Mouse (Mus musculus): ENCODE data around the gene Gm7534.

- TF ChIP-seq CTCF (IDR thresholded peaks at IDR 0.05; ENCODE audit: control insufficient read depth, insufficient read depth, insufficient read length) (no peak), USF1 (IDR thresholded peaks at IDR 0.05; ENCODE audit: low read depth) (no peak)
These were observed 49.1 kb downstream of the Gm7534 start for GRCm38 (mm10) chr4:134153656-134154055.

All from C2C12 (cell line).